Mouse (Mus musculus): ENCODE measurements around the gene Kpna2. TPM values are rescaled to one million over a fixed set of nuclear protein-coding genes. Genes with fewer than 3 reads are reported as not detected.
A peak's percentile ranks its signal among the peaks of the same experiment; 100 is the strongest.
"Not testable (repeated sequence)": the region's sequence is repeated elsewhere in the genome, so short reads cannot be mapped to it uniquely, and the experiment has no call there.

Gene Kpna2
- polyA plus RNA-seq, 1 experiment: not detected

DNA sequence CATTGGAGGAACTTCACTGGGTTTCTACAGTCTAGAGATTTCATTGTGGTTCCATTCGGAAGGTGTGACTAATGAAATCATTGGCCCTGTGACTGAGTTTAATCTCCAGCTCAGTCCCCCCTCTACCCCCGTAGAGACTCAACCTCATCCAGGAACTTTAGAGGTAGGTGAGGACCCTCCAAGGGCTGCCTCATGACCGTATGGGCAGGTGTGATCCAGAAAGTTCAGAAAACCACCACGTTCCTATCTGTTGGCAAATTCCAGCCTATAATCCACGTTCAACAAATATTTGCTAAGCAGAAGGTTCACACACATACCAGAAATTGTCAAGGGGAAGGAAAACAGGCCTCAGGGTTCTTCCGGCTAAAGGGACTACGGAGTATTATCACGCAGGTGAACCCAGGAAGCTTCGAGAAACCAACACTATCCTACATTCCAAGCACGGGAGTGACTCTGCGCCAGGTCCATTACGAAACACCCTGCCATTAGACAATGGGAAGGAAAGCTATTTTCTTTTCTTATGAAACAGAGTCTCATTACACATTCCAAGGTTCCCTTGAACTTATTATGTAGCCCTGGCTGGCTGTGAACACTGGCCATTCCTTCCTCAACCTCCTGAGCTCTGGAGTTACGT is 22.8 kb upstream of the Kpna2 start:
- H3K4me1 ChIP-seq (ENCODE audit: control insufficient read depth, insufficient read depth, low read length): peaks cover 9% of the 10 kb centered on the region
- H3K27ac ChIP-seq (ENCODE audit: insufficient read depth, low read depth, low read length): no peak overlapping the region
- TF ChIP-seq CTCF (IDR thresholded peaks at IDR 0.05; ENCODE audit: insufficient read depth, low read depth, low read length): no peak
- TF ChIP-seq POLR2A (IDR thresholded peaks at IDR 0.05; ENCODE audit: insufficient read depth, low read depth, low read length): no peak
- 92% methylated on average over 13 of the region's 13 CpGs for WGBS
- no peak overlapping the region for H3K4me3 ChIP-seq (ENCODE audit: insufficient read depth, low read depth, low read length)

DNA sequence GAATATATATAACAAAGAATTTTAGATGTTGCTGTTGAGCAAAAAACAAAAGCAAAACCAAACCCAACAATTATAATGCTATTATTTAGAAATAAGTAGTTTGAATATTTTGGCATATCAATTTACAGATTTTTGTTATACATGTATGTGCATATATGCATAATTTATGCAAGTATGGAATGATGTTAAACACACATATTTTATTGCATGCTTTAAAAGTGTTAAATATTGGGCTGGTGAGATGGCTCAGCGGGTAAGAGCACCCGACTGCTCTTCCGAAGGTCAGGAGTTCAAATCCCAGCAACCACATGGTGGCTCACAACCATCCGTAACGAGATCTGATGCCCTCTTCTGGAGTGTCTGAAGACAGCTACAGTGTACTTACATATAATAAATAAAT is 20.4 kb upstream of the Kpna2 start:
- H3K27ac ChIP-seq (ENCODE audit: insufficient read depth, low read depth, low read length); H3K4me3 ChIP-seq (ENCODE audit: insufficient read depth, low read depth, low read length); H3K4me1 ChIP-seq (ENCODE audit: control insufficient read depth, insufficient read depth, low read length): not testable (repeated sequence)
- 91% methylated on average over 5 of the region's 5 CpGs for WGBS

DNA sequence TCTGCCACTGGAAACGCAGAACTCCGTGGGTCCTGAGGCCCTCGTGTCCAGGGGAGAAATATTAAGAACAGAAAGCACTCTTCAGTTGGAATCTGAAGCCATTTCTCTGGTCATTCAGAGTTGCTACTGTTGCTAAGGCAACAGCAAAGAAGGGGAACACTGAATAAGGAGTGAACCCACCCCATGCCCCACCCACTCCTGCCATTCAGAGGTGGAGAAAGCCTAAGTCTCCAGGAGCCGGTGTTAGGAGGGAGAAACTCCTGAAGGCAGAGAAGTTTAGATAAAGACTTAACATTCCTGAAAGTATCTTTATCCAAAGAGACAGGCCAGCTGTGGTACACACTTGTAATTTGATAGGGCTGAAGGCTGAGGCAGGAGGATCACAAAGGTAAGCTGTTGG is 20.0 kb upstream of the Kpna2 start:
- TF ChIP-seq CTCF (IDR thresholded peaks at IDR 0.05; ENCODE audit: insufficient read depth, low read depth, low read length) (no peak), POLR2A (IDR thresholded peaks at IDR 0.05; ENCODE audit: insufficient read depth, low read depth, low read length) (no peak)
- 0 out of 2 replicates have a peak, but pooled peaks cover 2% of the 10 kb centered on the region for H3K4me1 ChIP-seq (ENCODE audit: control insufficient read depth, insufficient read depth, low read length)
- H3K27ac ChIP-seq (ENCODE audit: insufficient read depth, low read depth, low read length): no peak overlapping the region
- H3K4me3 ChIP-seq (ENCODE audit: insufficient read depth, low read depth, low read length): no peak overlapping the region
- WGBS: 56% methylated on average over 4 of the region's 4 CpGs

DNA sequence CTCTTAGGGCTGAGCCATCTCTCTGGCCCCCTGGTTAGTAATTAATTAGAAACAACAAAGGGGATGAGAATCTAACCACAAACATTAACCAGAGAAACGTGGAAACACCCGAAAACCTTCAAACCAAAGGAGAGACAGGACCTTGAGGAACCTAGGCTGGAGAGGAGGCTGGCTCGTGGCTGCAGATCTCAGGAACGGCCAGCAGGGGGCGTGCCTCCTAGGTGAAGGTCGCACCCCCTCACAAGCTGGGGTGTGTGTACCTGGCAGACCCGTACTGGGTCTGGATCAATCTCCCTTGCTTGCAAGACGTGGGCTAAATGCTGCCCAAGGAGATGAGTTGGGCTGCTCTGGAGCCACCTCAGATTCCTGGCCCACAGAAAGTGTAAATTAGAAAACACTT is 19.3 kb upstream of the Kpna2 start:
- 34% methylated on average over 8 of the region's 8 CpGs for WGBS
- H3K4me3 ChIP-seq (ENCODE audit: insufficient read depth, low read depth, low read length): no peak overlapping the region
- H3K4me1 ChIP-seq (ENCODE audit: control insufficient read depth, insufficient read depth, low read length): 0 out of 2 replicates have a peak, but pooled peaks cover 2% of the 10 kb centered on the region
- peak; percentile 39; the same call in 1 of the 2 replicates for TF ChIP-seq CTCF (IDR thresholded peaks at IDR 0.05; ENCODE audit: insufficient read depth, low read depth, low read length)
- TF ChIP-seq POLR2A (IDR thresholded peaks at IDR 0.05; ENCODE audit: insufficient read depth, low read depth, low read length): no peak
- no peak overlapping the region for H3K27ac ChIP-seq (ENCODE audit: insufficient read depth, low read depth, low read length)

DNA sequence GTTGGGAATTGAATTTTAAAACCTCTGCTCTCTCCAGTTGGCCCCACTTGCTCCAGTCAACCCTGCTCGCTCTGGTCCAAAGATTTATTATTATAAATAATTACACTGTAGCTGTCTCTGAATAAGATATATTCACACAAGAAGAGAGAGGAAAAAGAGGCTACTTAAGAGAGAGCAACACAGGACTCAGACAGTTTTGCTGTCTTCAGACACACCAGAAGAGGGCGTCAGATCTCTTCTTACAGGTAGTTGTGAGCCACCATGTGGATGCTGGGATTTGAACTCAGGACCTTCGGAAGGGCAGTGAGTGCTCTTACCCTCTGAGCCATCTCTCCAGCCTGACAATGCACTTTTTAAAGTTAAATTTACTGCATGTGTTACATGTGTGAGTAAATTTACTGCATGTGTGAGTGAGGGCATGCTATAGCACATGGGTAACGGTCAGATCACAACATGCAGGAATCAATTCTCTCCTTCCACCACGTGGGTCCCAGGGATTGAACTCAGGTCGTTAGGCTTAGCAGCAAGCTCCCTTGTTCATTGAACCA is 18.1 kb upstream of the Kpna2 start:
- Histone ChIP-seq H3K4me3 (ENCODE audit: insufficient read depth, low read depth, low read length) (no peak overlapping the region), H3K4me1 (ENCODE audit: control insufficient read depth, insufficient read depth, low read length) (0 out of 2 replicates have a peak, but pooled peaks cover 2% of the 10 kb centered on the region), H3K27ac (ENCODE audit: insufficient read depth, low read depth, low read length) (no peak overlapping the region)
- TF ChIP-seq CTCF (IDR thresholded peaks at IDR 0.05; ENCODE audit: insufficient read depth, low read depth, low read length): no peak
- TF ChIP-seq POLR2A (IDR thresholded peaks at IDR 0.05; ENCODE audit: insufficient read depth, low read depth, low read length): no peak
- WGBS: 61% methylated on average over 6 of the region's 6 CpGs

DNA sequence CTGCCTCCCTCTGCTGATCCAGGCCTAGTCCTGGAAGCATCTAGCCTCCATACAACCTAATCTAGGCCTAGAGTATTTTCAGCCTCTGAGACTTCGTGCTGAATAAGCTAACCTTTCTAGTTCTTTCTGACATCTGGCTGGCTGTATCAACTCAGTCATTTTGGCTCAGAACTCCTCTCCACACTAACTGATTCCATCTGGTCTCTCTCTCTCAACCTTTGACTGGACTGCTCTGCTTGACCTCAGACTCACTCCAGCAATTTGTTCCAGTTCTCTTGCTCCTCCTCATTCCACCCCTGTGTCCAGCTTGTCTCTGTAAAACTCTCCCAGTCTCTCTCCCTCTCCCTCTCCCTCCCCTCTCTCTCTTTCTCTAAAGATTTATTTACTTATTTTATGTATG is 17.6 kb upstream of the Kpna2 start:
- WGBS: 45% methylated on average over 1 of the region's 1 CpGs
- H3K27ac ChIP-seq (ENCODE audit: insufficient read depth, low read depth, low read length): no peak overlapping the region

DNA sequence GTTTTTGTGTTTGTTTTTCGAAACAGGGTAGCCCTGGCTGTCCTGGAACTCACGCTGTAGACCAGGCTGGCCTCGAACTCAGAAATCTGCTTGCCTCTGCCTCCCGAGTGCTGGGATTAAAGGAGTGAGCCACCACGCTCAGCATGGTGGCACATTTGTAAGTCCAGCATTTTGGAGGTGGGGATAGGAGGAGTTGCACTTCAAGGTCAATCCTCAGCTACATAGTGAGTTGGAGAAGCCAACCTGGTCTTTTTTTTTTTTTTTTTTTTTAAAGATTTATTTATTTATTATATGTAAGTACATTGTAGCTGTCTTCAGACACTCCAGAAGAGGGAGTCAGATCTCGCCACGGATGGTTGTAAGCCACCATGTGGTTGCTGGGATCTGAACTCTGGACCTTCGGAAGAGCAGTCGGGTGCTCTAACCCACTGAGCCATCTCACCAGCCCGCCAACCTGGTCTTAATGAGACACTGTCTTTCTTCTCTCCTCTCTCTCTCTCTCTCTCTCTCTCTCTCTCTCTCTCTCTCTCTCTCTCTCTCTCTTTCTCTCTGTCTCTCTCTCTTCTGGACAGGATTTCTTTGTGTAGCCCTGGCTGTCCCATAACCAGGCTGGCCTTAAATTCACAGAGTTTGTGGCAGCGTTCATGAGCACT is 16.3 kb upstream of the Kpna2 start:
- WGBS: 80% methylated on average over 11 of the region's 11 CpGs
- not testable (repeated sequence) for H3K4me3 ChIP-seq (ENCODE audit: insufficient read depth, low read depth, low read length); H3K27ac ChIP-seq (ENCODE audit: insufficient read depth, low read depth, low read length); H3K4me1 ChIP-seq (ENCODE audit: control insufficient read depth, insufficient read depth, low read length)

More for the DNA sequence above, 17.6 kb upstream of the Kpna2 start:
- no peak overlapping the region for H3K4me3 ChIP-seq (ENCODE audit: insufficient read depth, low read depth, low read length)
- 0 out of 2 replicates have a peak, but pooled peaks cover 2% of the 10 kb centered on the region for H3K4me1 ChIP-seq (ENCODE audit: control insufficient read depth, insufficient read depth, low read length)
- TF ChIP-seq CTCF (IDR thresholded peaks at IDR 0.05; ENCODE audit: insufficient read depth, low read depth, low read length): no peak
- TF ChIP-seq POLR2A (IDR thresholded peaks at IDR 0.05; ENCODE audit: insufficient read depth, low read depth, low read length): no peak

DNA sequence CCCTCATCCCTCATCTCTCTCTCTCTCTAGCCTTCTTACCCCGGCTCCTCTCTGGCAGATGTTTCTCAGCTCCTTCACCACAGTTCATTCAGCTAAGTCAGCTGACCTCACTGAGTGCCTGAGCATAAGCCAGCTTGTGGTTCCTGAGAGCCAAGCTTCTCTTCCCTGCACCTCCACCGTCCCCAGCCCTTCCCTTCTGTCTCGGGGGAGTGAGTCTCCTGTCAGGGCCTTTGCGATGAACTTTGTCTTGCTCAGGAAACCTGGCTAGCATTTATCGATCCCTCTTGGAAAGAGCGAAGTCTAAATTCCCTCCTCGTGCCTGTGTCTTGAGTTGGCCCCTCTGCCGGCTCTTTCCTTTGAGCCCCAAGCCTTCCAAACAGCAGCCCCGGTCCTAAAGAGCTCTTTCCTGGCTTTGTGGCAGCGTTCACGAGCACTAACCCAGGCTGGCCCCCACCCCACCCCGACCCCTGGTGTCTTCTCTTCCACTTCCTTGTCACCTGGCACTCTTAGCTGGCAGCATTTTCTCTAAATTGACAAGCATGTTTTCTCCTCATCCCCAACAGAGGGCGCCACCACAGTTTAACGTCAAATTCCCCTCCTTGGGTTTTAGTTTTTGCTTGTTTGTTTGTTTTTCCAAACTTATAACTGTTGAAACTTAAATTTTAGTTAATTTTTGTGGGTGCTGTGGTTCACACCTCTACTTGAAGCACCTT is 15.4 kb upstream of the Kpna2 start:
- H3K27ac ChIP-seq (ENCODE audit: insufficient read depth, low read depth, low read length): no peak overlapping the region
- H3K4me3 ChIP-seq (ENCODE audit: insufficient read depth, low read depth, low read length): no peak overlapping the region
- H3K4me1 ChIP-seq (ENCODE audit: control insufficient read depth, insufficient read depth, low read length): peaks cover 4% of the 10 kb centered on the region; the same call in 1 of the 2 replicates
- WGBS: 42% methylated on average over 14 of the region's 14 CpGs
- no peak for TF ChIP-seq CTCF (IDR thresholded peaks at IDR 0.05; ENCODE audit: insufficient read depth, low read depth, low read length)
- no peak for TF ChIP-seq POLR2A (IDR thresholded peaks at IDR 0.05; ENCODE audit: insufficient read depth, low read depth, low read length)

DNA sequence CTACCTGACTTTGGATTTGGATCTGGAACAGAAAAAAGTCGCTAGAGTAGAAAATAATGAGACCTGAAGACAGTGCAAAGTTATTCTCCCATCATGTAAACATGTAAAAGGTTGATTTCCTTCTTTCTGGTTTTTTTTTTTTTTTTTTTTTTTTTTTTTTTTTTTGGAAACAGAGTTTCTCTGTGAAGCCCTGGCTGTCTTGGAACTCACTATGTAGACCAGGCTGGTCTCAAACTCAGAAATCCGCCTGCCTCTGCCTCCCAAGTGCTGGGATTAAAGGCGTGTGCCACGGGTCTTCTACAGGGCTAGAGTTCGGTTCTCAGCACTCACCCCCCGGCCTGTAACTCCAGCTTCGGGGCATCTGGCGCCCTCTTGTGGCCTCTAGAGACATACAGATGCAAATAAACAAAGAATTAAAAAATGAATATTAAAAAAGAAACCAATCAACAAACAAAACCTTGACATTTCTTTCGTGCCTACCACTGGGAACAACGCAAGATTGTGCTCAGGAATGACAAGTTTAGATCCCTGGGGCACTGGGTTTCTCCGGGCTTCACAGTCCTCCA is 14.8 kb upstream of the Kpna2 start:
- WGBS: 80% methylated on average over 11 of the region's 11 CpGs
- TF ChIP-seq POLR2A (IDR thresholded peaks at IDR 0.05; ENCODE audit: insufficient read depth, low read depth, low read length) (no peak), CTCF (IDR thresholded peaks at IDR 0.05; ENCODE audit: insufficient read depth, low read depth, low read length) (no peak)
- no peak overlapping the region for H3K4me3 ChIP-seq (ENCODE audit: insufficient read depth, low read depth, low read length)
- H3K4me1 ChIP-seq (ENCODE audit: control insufficient read depth, insufficient read depth, low read length): peaks cover 4% of the 10 kb centered on the region; the same call in 1 of the 2 replicates
- no peak overlapping the region for H3K27ac ChIP-seq (ENCODE audit: insufficient read depth, low read depth, low read length)

Measured in olfactory bulb, adult 2 months (tissue).